Mouse (Mus musculus) heart, adult 9 months (tissue): ENCODE data around the gene 1700010I14Rik.
A peak's percentile ranks its signal among the peaks of the same experiment; 100 is the strongest.

Experiments
- DNase-seq, 2 experiments: peaks; one replicate each; pipeline ENCODE4 v3.0.0; 2022; ENCODE audit warnings: low spot score in 2 of 2

1700010I14Rik gene

GRCm38 (mm10) chr17:9023198-9023942 is 35.2 kb downstream of the 1700010I14Rik start:
- no peak for DNase-seq

DNA sequence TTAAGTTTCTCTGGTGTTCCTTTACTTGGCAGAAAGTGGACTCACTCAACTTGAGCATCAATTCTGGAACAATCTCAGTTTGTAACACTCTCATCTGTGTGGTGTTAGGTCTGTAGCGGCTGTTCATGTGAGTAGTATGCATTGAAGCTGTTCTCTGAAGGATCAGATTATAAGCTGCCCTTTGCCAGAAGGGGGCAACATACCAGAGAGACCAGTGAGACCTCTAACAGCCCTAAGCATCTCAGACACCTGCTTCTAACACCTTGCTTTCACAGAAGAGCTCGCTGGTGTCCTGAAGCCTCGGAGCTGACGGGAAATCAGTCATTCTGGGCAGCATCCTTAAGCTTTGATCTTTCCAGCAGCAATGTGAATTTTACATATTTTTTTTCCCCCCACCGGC is 42.0 kb downstream of the 1700010I14Rik start:
- no peak for DNase-seq

- peak; percentile 56 to 77 for DNase-seq
Measured at GRCm38 (mm10) chr17:9031241-9032141, 43.4 kb downstream of the 1700010I14Rik start.

GRCm38 (mm10) chr17:9032362-9033044 is 44.4 kb downstream of the 1700010I14Rik start:
- peak; percentile 15 to 41 for DNase-seq

DNA sequence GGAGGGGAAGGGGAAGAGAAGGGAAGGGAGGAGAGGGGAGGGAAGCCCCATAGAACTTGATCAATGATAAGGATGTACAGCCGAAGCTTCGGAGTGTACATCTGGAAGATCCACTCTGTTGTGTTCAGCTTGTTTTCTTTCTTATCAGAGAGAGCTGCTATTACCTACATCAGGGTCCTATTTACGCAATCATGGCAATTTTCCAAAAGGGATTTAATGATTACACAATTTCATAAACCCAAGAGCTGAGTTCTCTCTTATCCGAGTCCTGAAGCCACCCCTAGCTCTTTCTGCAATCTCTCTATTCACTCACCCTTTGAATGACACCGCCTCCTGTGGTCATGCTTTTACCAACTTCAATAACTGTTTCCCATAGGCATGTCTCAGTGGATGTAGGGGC is 45.4 kb downstream of the 1700010I14Rik start:
- DNase-seq: no peak

- DNase-seq: no peak
Measured at GRCm38 (mm10) chr17:9035561-9036348, 47.6 kb downstream of the 1700010I14Rik start.

GRCm38 (mm10) chr17:9042723-9043122 is 54.6 kb downstream of the 1700010I14Rik start:
- no peak for DNase-seq

GRCm38 (mm10) chr17:9052441-9052980 is 64.4 kb downstream of the 1700010I14Rik start:
- DNase-seq: no peak

- DNase-seq: no peak
Measured at GRCm38 (mm10) chr17:9059360-9059932, 71.3 kb downstream of the 1700010I14Rik start.
